Mouse (Mus musculus) cerebellum, adult 2 months (tissue): ENCODE measurements around the gene 1700018B08Rik.

Source experiments
- CTCF ChIP-seq: fragments of 200-500 bp; IDR thresholded peaks from 2 replicates; pipeline ENCODE4 v1.5.1; 2011; ENCODE audit warnings: low read depth, mild to moderate bottlenecking, control low read depth, low read length, moderate library complexity, borderline replicate concordance; ENCODE audit not compliant: insufficient read depth
- POLR2A ChIP-seq: fragments of 200-500 bp; IDR thresholded peaks from 2 replicates; pipeline ENCODE4 v1.6.1; 2011; ENCODE audit warnings: low read length, control low read depth, borderline replicate concordance; ENCODE audit not compliant: insufficient read depth

DNA sequence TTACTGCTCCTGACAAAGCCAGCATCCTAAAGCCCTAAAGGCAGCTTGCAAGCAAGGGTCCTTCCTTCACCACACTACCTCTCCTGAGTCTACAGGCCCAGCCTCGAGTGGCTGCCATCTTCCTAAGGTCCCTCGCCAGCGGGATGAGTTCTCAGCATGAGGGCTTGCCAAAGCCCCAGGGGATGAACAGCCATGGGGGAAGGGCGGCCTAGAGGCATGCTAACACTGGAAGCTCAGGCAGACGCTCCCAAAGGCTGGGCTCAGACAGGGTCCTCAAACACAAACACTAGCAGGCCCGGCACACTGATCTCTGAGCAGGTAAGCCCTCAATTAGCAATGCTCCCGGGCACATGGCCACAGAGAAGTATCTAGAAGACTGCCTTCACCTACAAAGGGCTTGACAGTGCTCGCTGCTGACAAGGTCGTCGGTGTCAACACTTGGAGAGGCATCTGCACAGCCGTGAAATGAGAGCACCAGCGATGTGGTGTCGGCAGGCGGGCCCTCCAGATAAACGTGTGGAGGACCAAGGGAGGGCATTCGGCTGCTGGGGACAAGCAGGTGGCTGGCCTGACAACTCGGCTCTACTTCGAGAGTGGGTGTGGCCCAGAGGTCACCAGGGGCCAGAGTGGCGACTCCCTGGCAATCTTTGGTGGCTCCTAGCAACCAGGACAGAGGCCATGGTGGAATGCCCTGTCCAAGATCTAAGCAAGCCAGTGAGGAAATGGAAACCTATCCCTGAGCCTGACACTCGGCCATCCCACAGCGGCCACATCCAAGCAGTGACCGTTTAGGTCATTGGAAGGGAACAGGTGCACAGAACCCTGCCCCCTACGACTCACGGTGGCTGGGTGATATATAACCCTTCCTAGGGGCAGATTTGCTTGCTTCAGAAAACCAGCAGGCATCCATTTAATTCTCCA is 7.2 kb upstream of the 1700018B08Rik start:
- TF ChIP-seq POLR2A (no peak), CTCF (no peak)
